Mouse (Mus musculus): Measurements from ENCODE around the gene Bckdhb. TPM values are rescaled to one million over a fixed set of nuclear protein-coding genes. Genes with fewer than 3 reads are reported as not detected.

The Bckdhb gene
- total RNA-seq, 2 experiments from 2014 or later = 33.1 to 72.5 TPM

DNA sequence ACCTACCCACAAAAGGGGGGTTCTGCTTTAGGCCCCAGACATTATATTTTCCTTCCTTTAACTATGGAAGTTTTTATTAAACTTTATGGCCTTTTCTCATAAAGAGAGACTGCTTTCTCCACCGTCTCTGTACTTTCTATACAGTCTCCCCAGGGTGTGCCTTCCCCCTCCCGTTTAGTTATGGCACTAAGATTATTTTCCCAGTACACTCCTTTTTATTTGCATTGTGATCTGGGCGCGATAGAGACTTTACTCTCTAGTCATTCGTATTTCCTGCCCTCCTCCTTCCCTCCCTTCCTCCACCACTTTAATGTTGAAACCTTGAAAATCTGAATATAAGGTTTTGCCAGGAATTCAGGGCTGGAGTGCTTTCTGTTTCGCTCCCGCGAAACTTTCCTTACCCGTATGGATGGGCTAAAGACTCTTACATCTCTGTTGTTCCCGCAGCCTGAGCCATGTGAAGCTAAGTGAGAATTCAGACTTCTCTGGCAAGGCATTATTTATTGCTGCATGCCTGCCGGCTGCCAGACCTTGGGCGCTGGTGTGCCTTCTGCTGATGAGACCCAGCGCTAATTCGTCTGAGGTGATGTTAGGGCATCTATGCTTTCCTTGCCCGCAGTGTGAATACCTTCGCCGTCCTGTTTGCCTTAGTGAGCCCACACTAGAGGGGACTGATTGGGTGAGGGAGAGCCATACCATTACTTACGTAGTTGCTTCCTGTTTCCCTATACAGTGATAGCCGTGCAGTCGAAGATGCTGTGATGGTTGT lies 182.3 kb downstream of the Bckdhb start:
- DNase-seq = no peak
- no peak for TF ChIP-seq CTCF (IDR thresholded peaks at IDR 0.05)
- Histone ChIP-seq H3K27ac (peak overlapping the region; percentile 16; the same call in 1 of the 2 replicates), H3K4me3 (peak overlapping the region; percentile 46)
- intact Hi-C loops (cut with DNase I) = no loop called here

GRCm38 (mm10) chr9:84108534-84108933 lies 183.6 kb downstream of the Bckdhb start:
- DNase-seq = no peak
- no peak for TF ChIP-seq CTCF (IDR thresholded peaks at IDR 0.05)
- intact Hi-C loops (cut with DNase I) = no loop called here
- Histone ChIP-seq H3K4me3 (no peak overlapping the region), H3K27ac (no peak overlapping the region)

- no peak for TF ChIP-seq CTCF (IDR thresholded peaks at IDR 0.05)
- no peak for DNase-seq
- peak overlapping the region; percentile 32 for H3K27ac ChIP-seq
- intact Hi-C loops (cut with DNase I) = no loop called here
- H3K4me3 ChIP-seq = peak overlapping the region; percentile 56; the same call in 1 of the 2 replicates
These were observed 185.0 kb downstream of the Bckdhb start for GRCm38 (mm10) chr9:84109777-84110478.

DNA sequence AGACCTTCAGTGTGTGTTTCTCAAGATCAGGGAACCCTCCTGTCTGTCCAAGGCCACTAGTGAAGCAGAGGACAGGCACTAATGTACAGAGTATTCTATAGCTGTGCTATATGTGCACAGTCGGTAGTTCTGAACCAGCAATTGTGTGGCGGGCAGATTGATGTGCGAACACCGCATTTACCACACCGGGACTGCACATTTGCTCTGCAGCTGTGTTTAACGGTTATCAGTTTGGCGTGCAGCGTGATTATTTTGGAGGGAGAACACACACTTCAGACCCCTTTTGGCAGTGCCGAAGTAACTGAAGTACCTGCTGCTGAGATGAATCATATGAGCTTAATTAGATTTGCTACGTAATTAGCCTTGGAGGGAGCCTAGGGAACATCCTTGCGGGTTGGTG lies 185.7 kb downstream of the Bckdhb start:
- peak overlapping the region; percentile 32 for H3K27ac ChIP-seq
- intact Hi-C loops (cut with DNase I) = no loop called here
- TF ChIP-seq CTCF (IDR thresholded peaks at IDR 0.05) = no peak
- no peak for DNase-seq
- H3K4me3 ChIP-seq = peak overlapping the region; percentile 56

- intact Hi-C loops (cut with DNase I) = no loop called here
- Histone ChIP-seq H3K4me3 (no peak overlapping the region), H3K27ac (peak overlapping the region; percentile 28)
- no peak for TF ChIP-seq CTCF (IDR thresholded peaks at IDR 0.05)
- no peak for DNase-seq
These were observed 187.4 kb downstream of the Bckdhb start for GRCm38 (mm10) chr9:84112319-84112718.

- peak overlapping the region; percentile 10; the same call in 1 of the 2 replicates for H3K27ac ChIP-seq
- no peak for DNase-seq
- intact Hi-C loops (cut with DNase I) = no loop called here
- no peak overlapping the region for H3K4me3 ChIP-seq
- no peak for TF ChIP-seq CTCF (IDR thresholded peaks at IDR 0.05)
These were observed 188.1 kb downstream of the Bckdhb start for GRCm38 (mm10) chr9:84112842-84113568.

DNA sequence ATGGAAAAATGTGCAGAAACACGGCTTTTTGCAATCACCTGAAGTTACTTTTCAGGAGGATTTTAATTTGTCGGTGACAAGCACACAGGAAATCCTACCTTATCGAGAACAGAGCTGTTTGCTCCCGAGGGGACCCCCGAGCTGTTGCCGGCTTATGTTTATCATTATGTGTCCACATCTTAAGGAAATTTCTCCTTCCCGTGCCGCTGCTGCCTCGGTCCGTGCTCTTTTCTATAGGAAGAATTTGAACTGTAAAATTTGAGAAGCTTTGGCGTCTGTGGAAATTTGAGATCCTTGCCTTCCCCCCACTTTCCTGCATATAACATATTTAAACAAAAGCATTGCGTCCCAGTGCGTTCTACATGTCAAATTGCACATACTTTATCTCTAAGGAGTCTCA lies 189.3 kb downstream of the Bckdhb start:
- no peak for DNase-seq
- Histone ChIP-seq H3K27ac (peak overlapping the region; percentile 52), H3K4me3 (peak overlapping the region; percentile 11)
- no peak for TF ChIP-seq CTCF (IDR thresholded peaks at IDR 0.05)
- intact Hi-C loops (cut with DNase I) = no loop called here

GRCm38 (mm10) chr9:84117337-84117736 lies 192.4 kb downstream of the Bckdhb start:
- TF ChIP-seq CTCF (IDR thresholded peaks at IDR 0.05) = peak; percentile 25
- intact Hi-C loops (cut with DNase I) = no loop called here
- Histone ChIP-seq H3K27ac (no peak overlapping the region), H3K4me3 (no peak overlapping the region)
- DNase-seq = no peak

- H3K4me3 ChIP-seq = no peak overlapping the region
- intact Hi-C loops (cut with DNase I) = no loop called here
- no peak overlapping the region for H3K27ac ChIP-seq
- no peak for DNase-seq
- TF ChIP-seq CTCF (IDR thresholded peaks at IDR 0.05) = no peak
These were observed 200.1 kb downstream of the Bckdhb start for GRCm38 (mm10) chr9:84124996-84125395.

DNA sequence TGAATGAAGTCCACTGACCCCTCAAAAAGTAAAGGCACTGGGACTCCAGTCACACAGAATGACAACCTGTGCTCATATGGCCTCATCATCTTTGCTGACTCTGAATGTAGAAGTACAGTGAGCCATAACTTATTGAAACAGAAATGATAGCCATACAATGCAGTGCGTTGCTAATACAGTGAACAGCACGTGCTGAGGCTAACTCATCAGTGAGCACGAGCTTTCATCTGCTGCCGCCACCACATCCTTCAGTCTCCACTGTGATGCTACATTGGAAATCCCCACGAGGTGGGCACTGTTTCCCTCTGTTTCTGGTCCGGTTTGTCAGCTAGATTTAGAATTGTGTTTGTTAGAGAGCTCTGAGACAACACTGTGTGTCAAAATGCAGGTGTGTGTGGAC lies 205.4 kb downstream of the Bckdhb start:
- no peak for DNase-seq
- intact Hi-C loops (cut with DNase I) = no loop called here
- TF ChIP-seq CTCF (IDR thresholded peaks at IDR 0.05) = no peak
- Histone ChIP-seq H3K4me3 (no peak overlapping the region), H3K27ac (no peak overlapping the region)

- DNase-seq = no peak
- H3K27ac ChIP-seq = no peak overlapping the region
- no peak for TF ChIP-seq CTCF (IDR thresholded peaks at IDR 0.05)
- intact Hi-C loops (cut with DNase I) = no loop called here
- H3K4me3 ChIP-seq = no peak overlapping the region
These were observed 210.1 kb downstream of the Bckdhb start for GRCm38 (mm10) chr9:84135062-84135461.

GRCm38 (mm10) chr9:84137192-84137591 lies 212.2 kb downstream of the Bckdhb start:
- no peak overlapping the region for H3K4me3 ChIP-seq
- no peak for DNase-seq
- intact Hi-C loops (cut with DNase I) = no loop called here
- TF ChIP-seq CTCF (IDR thresholded peaks at IDR 0.05) = no peak
- H3K27ac ChIP-seq = no peak overlapping the region

GRCm38 (mm10) chr9:84148124-84148523 lies 223.2 kb downstream of the Bckdhb start:
- no peak for TF ChIP-seq CTCF (IDR thresholded peaks at IDR 0.05)
- Histone ChIP-seq H3K4me3 (no peak overlapping the region), H3K27ac (no peak overlapping the region)
- intact Hi-C loops (cut with DNase I) = no loop called here
- no peak for DNase-seq

Other genes starting within 250 kb of the Bckdhb start
- gene Elovl4, start 118.9 kb upstream of the Bckdhb start, total RNA-seq (2021) = under 1 TPM; 0.08 to 0.25 TPM
- under 1 TPM; 0.08 to 0.14 TPM for gene Ttk, start 90.5 kb upstream of the Bckdhb start, total RNA-seq (2021)

Measured in gastrocnemius, adult 2 months (tissue).